Mouse (Mus musculus) layer of hippocampus, adult 2 months (tissue): ENCODE data around the gene Arl5a. TPM values are rescaled to one million over a fixed set of nuclear protein-coding genes. Genes with fewer than 3 reads are reported as not detected.
A peak's percentile ranks its signal among the peaks of the same experiment; 100 is the strongest.

Experiments used
- DNase-seq, 2 experiments: peaks; one replicate each; pipeline ENCODE4 v3.0.0; 2022; ENCODE audit warnings: low spot score in 2 of 2
- H3K27ac ChIP-seq: fragments of 200-600 bp; 2 replicates; pipeline ENCODE4 v1.8.1; 2022
- H3K4me3 ChIP-seq: fragments of 200-600 bp; 2 replicates; pipeline ENCODE4 v1.8.1; 2022; ENCODE audit warnings: mild to moderate bottlenecking
- CTCF ChIP-seq: fragments of 200-600 bp; conservative IDR thresholded peaks from 2 replicates; pipeline ENCODE4 v1.8.1; 2022; ENCODE audit warnings: antibody characterized with exemption, mild to moderate bottlenecking, moderate library complexity
- total RNA-seq, 2 experiments: library from RNA; stranded (reverse); gene quantifications; 2 replicates each; pipeline ENCODE4 v1.2.3; 2021

The Arl5a gene
- total RNA-seq, 2 experiments from 2014 or later, result 58.2 to 61.6 TPM

GRCm38 (mm10) chr2:52412524-52413037, 12.1 kb downstream of the Arl5a start:
- Histone ChIP-seq H3K4me3 (no peak overlapping the region), H3K27ac (no peak overlapping the region)
- DNase-seq, result no peak
- TF ChIP-seq CTCF, result no peak

GRCm38 (mm10) chr2:52406480-52406879, 18.2 kb downstream of the Arl5a start:
- Histone ChIP-seq H3K27ac (no peak overlapping the region), H3K4me3 (no peak overlapping the region)
- TF ChIP-seq CTCF, result peak; percentile 82
- no peak for DNase-seq

DNA sequence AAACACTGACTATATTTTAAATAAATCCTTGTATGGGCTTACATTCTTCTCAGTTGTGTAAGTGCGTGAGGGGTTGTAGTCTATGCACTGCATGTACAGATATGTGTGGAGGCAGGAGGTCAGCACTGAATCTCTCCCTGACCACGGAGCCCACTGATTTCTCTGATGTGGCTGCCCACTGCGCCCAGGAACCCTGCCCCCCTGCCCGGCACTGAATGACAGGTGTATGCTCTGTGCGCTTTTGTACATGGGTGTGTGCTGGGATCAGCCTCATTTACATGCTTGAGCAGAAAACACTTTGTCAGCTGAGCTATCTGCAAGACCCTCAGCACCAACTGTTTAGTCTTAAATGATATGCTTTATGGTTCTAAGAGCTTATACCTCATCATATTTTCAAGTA, 19.5 kb downstream of the Arl5a start:
- TF ChIP-seq CTCF, result no peak
- H3K27ac ChIP-seq, result no peak overlapping the region
- no peak for DNase-seq
- no peak overlapping the region for H3K4me3 ChIP-seq

GRCm38 (mm10) chr2:52394529-52394928, 30.2 kb downstream of the Arl5a start:
- Histone ChIP-seq H3K27ac (no peak overlapping the region), H3K4me3 (no peak overlapping the region)
- no peak for DNase-seq
- TF ChIP-seq CTCF, result no peak

DNA sequence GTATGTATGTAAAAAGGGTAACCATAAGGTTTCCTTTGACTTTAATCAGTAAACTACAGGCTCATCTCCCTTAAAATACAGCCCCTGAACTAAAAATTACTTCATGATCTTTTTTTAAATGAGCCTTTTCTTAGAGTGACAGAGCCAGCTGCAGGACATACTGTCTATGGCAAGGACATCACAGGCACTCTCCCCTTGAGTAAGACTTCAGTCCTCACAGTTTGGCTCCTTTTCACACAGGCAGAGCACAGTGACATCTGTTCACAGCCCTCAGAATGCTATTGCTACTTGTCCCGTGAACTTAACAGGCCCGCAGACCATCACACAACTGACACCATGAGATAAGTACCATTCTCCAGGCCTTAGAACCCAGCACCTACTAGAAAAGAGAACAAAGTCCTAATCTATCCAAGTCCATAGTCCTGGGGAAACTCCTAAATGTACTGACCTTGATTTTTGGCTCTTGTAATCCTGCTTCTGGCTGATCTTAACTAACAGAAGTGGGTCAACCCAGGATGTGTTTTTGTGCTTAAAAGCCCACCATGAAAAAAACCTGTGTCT, 34.2 kb downstream of the Arl5a start:
- TF ChIP-seq CTCF, result no peak
- Histone ChIP-seq H3K4me3 (no peak overlapping the region), H3K27ac (no peak overlapping the region)
- DNase-seq, result no peak

- no peak overlapping the region for H3K4me3 ChIP-seq
- no peak for TF ChIP-seq CTCF
- no peak for DNase-seq
- no peak overlapping the region for H3K27ac ChIP-seq
Measured at GRCm38 (mm10) chr2:52389975-52390374, 34.7 kb downstream of the Arl5a start.

GRCm38 (mm10) chr2:52386451-52386850, 38.2 kb downstream of the Arl5a start:
- TF ChIP-seq CTCF, result no peak
- H3K27ac ChIP-seq, result no peak overlapping the region
- no peak overlapping the region for H3K4me3 ChIP-seq
- DNase-seq, result no peak

GRCm38 (mm10) chr2:52386037-52386436, 38.7 kb downstream of the Arl5a start:
- no peak overlapping the region for H3K27ac ChIP-seq
- H3K4me3 ChIP-seq, result no peak overlapping the region
- DNase-seq, result no peak
- no peak for TF ChIP-seq CTCF

- Histone ChIP-seq H3K4me3 (no peak overlapping the region), H3K27ac (no peak overlapping the region)
- DNase-seq, result no peak
- TF ChIP-seq CTCF, result no peak
Measured at GRCm38 (mm10) chr2:52378848-52379261, 45.8 kb downstream of the Arl5a start.

DNA sequence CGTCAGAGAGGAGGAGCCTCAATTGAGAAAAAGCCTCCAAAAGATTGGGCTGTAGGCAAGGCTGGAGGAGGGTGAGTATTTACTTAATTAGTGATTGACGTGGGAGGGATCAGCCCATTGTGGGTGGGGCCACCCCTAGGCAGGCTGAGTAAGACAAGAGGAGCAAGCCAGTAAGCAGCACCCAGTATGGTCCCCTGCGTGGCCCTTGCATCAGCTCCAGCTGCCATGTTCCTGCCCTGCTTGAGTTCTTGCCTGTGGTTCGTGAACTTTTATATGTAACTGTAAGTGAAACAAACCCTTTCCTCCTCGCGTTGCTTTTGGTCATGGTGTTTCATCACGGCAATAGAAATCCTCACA, 46.3 kb downstream of the Arl5a start, which contains the start of gene Neb:
TSS of gene Neb (minus strand) at position 27 of the 357 bp plus-strand sequence.
- Histone ChIP-seq H3K4me3 (no peak within 1 kb of the TSS; the same call in 1 of the 2 replicates), H3K27ac (no peak within 1 kb of the TSS)
- DNase-seq, result no peak
- no peak for TF ChIP-seq CTCF

DNA sequence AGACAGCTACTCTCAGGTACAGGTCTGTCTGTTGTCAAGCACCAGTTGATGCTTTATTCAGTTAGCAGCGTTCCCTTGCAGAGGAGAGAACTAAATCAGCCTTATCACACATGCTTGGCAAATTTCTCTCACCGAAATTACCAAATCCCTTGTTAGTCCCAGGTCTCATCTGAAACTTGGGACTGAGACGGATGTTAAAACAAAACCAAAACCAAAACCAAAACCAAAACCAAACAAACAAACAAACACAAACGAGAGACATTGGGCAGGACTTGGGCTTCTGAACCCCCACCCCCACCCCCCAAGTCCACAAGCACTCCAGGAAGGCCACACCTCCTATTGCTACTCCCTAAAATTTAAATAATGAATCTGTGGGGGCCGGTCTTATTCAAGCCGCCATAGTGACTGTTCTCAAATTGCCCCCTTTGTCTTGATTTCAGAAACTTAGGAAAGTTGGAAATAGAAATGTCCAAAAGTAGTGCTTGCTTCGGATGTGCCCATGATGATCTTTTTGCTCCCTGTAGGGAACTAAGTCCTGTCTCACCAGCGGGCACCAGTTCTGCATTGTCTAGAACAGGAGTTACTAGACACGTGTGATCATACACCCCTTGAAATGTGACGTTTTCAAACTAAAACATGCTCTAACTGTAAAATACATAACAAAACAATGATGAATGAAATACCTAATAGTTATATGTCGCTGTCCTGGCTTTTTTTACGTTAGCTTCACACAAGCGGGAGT, 46.8 kb downstream of the Arl5a start:
- Histone ChIP-seq H3K4me3 (no peak overlapping the region; the same call in 1 of the 2 replicates), H3K27ac (no peak overlapping the region)
- DNase-seq, result no peak
- no peak for TF ChIP-seq CTCF

GRCm38 (mm10) chr2:52374706-52375105, 50.0 kb downstream of the Arl5a start:
- DNase-seq, result no peak
- H3K4me3 ChIP-seq, result no peak overlapping the region
- no peak for TF ChIP-seq CTCF

GRCm38 (mm10) chr2:52372480-52372879, 52.2 kb downstream of the Arl5a start:
- Histone ChIP-seq H3K27ac (no peak overlapping the region), H3K4me3 (no peak overlapping the region)
- no peak for DNase-seq
- TF ChIP-seq CTCF, result no peak

More at GRCm38 (mm10) chr2:52374706-52375105, 50.0 kb downstream of the Arl5a start:
- H3K27ac ChIP-seq, result no peak overlapping the region

GRCm38 (mm10) chr2:52372080-52372479, 52.6 kb downstream of the Arl5a start:
- H3K4me3 ChIP-seq, result no peak overlapping the region
- no peak overlapping the region for H3K27ac ChIP-seq
- DNase-seq, result no peak
- TF ChIP-seq CTCF, result no peak
